Mouse (Mus musculus): ENCODE results near the gene 2010300C02Rik. TPM values are rescaled to one million over a fixed set of nuclear protein-coding genes. Genes with fewer than 3 reads are reported as not detected.
A peak's percentile ranks its signal among the peaks of the same experiment; 100 is the strongest.
"Not testable (repeated sequence)": the region's sequence is repeated elsewhere in the genome, so short reads cannot be mapped to it uniquely, and the experiment has no call there.

Gene 2010300C02Rik
- total RNA-seq, 2 experiments from 2014 or later = 251 to 264 TPM

GRCm38 (mm10) chr1:37712357-37712737 is 7.5 kb downstream of the 2010300C02Rik start:
- DNase-seq (ENCODE audit: low spot score in 2 of 2) = not testable (repeated sequence)

- no peak for DNase-seq (ENCODE audit: low spot score in 2 of 2)
Measured at GRCm38 (mm10) chr1:37711596-37712356, 8.1 kb downstream of the 2010300C02Rik start.

DNA sequence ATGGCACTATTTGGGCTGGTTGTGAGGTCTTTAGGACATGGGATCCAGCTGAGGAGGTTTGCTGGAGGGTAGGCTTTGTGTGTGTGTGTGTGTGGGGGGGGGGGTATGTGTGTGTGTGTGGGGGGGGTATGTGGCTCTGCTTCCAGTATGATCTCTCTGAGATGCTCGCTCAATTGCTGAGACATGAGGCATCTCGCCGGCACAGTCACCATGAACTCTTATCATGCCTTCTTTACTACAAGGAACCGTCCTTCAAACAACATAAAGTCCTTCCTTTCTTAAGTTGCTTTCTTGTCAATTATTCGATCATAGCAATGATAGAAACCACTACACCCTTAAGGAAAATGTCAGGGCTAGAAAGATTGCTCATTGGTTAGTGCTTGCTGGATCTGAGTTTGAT is 8.8 kb downstream of the 2010300C02Rik start:
- no peak for DNase-seq (ENCODE audit: low spot score in 2 of 2)

DNA sequence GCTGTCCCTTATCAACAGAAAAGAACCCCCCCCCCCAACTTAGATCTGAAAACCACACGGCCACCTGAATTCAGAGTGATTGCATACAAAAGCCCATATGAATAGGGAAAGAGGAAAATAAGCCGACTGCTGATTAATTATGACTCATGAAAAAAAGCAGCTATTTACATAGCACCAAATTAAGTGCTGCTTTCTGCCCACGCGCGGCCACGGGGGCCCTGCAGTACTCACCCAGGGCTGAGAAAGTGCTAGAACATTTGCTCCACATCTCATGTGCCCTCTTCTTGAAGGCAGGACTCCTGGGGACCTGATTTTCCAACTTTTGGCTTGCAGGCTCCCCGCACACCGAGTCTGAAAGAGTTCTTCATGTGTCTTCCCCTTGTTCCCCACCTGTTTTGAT is 10.1 kb downstream of the 2010300C02Rik start:
- DNase-seq (ENCODE audit: low spot score in 2 of 2) = no peak

- no peak for DNase-seq (ENCODE audit: low spot score in 2 of 2)
Measured at GRCm38 (mm10) chr1:37708270-37708955, 11.5 kb downstream of the 2010300C02Rik start.

- DNase-seq (ENCODE audit: low spot score in 2 of 2) = no peak
Measured at GRCm38 (mm10) chr1:37702326-37702725, 17.6 kb downstream of the 2010300C02Rik start.

- peak in 1 of 2 experiments; percentile 50 for DNase-seq (ENCODE audit: low spot score in 2 of 2)
Measured at GRCm38 (mm10) chr1:37698852-37699439, 20.9 kb downstream of the 2010300C02Rik start.

DNA sequence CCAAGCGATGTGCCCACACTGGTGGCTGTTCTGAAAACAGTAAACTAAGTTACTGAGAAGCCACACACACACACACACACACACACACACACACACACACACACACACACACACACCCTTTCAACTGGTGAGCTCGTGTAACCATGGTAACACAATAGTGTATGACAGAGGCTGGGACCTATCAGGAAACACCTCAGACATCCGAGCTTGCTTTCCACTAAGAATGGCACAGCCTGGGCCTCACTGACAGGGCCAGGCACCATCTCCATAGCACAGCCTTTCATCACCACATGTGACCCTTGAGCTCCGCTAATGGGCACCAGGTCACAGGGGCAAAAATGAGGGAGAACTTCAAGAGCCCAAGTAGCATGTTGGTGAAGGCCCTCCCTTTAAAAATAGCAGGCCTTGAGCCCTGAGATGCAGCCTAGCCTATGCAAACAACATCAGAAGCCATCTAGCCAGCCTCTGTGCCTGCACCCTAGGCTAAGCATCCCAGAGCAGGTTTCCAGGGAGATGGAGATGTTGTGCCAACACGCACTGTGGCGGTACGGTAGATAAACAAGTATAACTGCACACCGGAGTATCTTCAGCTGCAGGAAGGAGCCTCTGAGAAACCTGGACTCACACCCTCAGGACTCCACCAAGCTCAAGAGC is 21.6 kb downstream of the 2010300C02Rik start:
- no peak for DNase-seq (ENCODE audit: low spot score in 2 of 2)

- peak; percentile 80 to 91 for DNase-seq (ENCODE audit: low spot score in 2 of 2)
Measured at GRCm38 (mm10) chr1:37696918-37697317, 23.0 kb downstream of the 2010300C02Rik start.

DNA sequence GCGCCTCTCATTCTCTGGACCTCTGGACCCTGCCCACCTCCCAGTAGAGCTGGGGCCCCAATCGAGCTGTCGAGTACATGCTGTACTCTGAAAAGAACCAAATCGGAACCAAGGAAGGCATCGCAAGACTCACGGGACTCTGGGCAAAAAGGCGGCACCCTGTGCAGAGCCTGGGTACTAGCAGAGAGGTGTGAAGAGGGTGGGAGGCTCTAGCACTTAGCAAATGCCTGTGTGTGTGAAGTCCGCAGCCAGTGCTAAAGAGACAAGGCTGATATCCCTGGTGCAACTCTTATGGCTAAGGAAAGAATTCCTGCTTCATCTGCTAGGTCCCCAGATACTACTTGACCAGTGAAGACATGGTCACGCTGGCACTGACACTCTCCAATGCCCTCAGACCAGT is 24.2 kb downstream of the 2010300C02Rik start:
- no peak for DNase-seq (ENCODE audit: low spot score in 2 of 2)

DNA sequence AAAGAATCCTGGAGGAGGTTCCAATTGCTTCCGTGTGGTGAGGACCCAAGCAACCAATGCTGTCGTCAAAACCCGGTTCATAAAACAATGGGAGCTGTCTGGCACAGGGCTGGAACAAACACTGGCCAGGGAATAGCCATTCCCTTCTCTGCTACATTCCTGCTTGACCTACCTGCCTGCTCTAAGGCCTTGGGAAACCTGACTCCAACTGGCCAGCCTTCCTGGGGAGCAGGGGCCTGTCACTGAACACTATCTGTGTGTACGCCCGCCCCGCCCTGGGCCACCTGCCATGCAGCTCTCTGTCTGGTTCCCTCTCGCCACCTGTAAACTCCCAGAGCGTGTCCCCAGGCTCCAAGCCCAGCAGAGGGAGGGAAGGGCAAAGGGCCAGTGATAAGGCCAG is 25.5 kb downstream of the 2010300C02Rik start:
- DNase-seq (ENCODE audit: low spot score in 2 of 2) = no peak

- no peak for DNase-seq (ENCODE audit: low spot score in 2 of 2)
Measured at GRCm38 (mm10) chr1:37691179-37691578, 28.7 kb downstream of the 2010300C02Rik start.

- no peak for DNase-seq (ENCODE audit: low spot score in 2 of 2)
Measured at GRCm38 (mm10) chr1:37690665-37691064, 29.2 kb downstream of the 2010300C02Rik start.

DNA sequence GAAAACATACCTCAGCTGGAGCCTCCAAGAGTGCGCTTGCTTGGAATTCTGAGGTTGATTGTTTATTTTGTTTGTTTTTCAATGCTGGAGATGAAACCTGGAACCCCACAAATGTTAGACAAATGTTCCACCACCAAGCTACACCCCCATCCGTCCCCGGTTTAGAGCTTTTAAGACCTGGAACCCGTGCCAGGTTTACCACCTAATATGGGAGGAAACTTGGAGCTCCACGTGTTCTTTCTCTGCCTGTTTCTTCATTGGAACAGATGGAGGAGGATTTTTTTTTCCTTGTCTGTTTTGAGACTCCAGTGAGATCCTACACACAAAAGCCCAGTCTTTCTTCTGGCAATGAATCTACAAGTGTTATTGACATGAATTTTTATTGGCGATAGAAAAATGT is 30.2 kb downstream of the 2010300C02Rik start:
- DNase-seq (ENCODE audit: low spot score in 2 of 2) = peak; percentile 54 to 59

GRCm38 (mm10) chr1:37688351-37688750 is 31.5 kb downstream of the 2010300C02Rik start:
- no peak for DNase-seq (ENCODE audit: low spot score in 2 of 2)

- no peak for DNase-seq (ENCODE audit: low spot score in 2 of 2)
Measured at GRCm38 (mm10) chr1:37687515-37687914, 32.4 kb downstream of the 2010300C02Rik start.

DNA sequence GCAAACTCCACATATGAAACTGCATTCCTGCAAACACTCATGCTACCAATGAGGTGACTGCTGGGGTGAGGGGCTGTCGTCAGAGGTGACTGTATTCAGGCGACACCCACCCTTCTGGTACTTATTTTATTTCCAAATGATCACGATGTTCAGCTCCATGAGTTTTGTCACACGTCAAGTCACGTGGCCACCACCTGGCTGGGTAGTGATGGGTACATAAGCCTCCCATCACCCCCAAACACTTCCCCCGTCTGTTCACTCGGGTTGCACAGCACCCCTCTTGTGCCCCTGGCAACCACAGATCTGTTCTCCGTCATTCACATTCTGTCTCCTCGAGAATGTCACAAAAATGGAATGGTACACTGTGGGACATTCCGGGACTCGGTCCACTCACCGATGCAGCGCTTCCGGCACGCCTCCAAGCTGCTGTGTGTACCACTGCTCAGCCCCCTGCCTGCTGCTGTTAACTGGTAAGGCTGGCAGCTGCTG is 32.9 kb downstream of the 2010300C02Rik start:
- peak; percentile 62 to 65 for DNase-seq (ENCODE audit: low spot score in 2 of 2)

GRCm38 (mm10) chr1:37678327-37679123 is 41.4 kb downstream of the 2010300C02Rik start:
- DNase-seq (ENCODE audit: low spot score in 2 of 2) = peak; percentile 94 to 96

- no peak for DNase-seq (ENCODE audit: low spot score in 2 of 2)
Measured at GRCm38 (mm10) chr1:37676967-37677512, 42.8 kb downstream of the 2010300C02Rik start.

DNA sequence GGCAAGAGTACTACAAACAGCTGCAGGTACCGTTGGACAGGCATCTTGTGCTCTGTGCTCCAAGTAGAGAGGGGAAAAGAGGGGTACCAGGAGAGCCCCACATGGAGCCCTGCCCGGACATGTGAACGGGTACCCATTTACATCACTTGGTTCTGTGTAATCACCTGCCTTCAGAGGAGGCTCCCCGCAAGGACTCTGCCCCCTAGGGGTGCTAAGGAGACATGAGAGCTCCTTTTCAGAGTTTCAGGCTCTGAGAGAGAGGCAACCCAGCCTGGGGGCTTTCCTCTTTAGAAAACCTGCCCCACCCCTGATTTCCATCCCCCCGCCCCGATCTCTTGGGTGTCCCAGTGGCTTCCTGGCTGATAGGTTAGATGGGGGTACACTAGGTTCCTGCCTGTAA is 44.4 kb downstream of the 2010300C02Rik start:
- DNase-seq (ENCODE audit: low spot score in 2 of 2) = no peak
